Mouse (Mus musculus) erythroblast, embryonic 14.5 days (primary cell): ENCODE measurements around the gene Gps1. TPM values are rescaled to one million over a fixed set of nuclear protein-coding genes. Genes with fewer than 3 reads are reported as not detected.

Experiments used
- H3K27me3 ChIP-seq: 2 replicates; pipeline ENCODE4 v1.6.1; 2012; ENCODE audit warnings: inconsistent platforms; ENCODE audit not compliant: control insufficient read depth
- H3K36me3 ChIP-seq: 2 replicates; pipeline ENCODE4 v1.6.1; 2012; ENCODE audit warnings: mild to moderate bottlenecking, inconsistent platforms; ENCODE audit not compliant: control insufficient read depth
- H3K4me1 ChIP-seq: 2 replicates; pipeline ENCODE4 v1.6.1; 2012; ENCODE audit warnings: inconsistent platforms; ENCODE audit not compliant: control insufficient read depth
- H3K4me3 ChIP-seq: replicated peaks from 2 replicates; pipeline ENCODE3; 2012; ENCODE audit warnings: moderate library complexity, mild to moderate bottlenecking, inconsistent platforms
- H3K9me3 ChIP-seq: 2 replicates; pipeline ENCODE4 v1.6.1; 2012; ENCODE audit warnings: low read length, inconsistent platforms, mixed read lengths; ENCODE audit not compliant: control insufficient read depth
- GATA1 ChIP-seq: IDR thresholded peaks from 2 replicates; pipeline ENCODE4 v1.6.1; 2012; ENCODE audit warnings: low read length, inconsistent platforms, mixed read lengths
- TAL1 ChIP-seq: IDR thresholded peaks from 3 replicates; pipeline ENCODE4 v1.6.1; 2012; ENCODE audit warnings: low read length, inconsistent platforms, mixed read lengths
- polyA plus RNA-seq: library from polyadenylated mRNA; stranded (reverse); fragments of >175 nt; gene quantifications from 2 replicates; pipeline ENCODE4 v1.2.3, GENCODE M21; 2012

Gps1 gene
- polyA plus RNA-seq, 1 experiment: 3.1 TPM

DNA sequence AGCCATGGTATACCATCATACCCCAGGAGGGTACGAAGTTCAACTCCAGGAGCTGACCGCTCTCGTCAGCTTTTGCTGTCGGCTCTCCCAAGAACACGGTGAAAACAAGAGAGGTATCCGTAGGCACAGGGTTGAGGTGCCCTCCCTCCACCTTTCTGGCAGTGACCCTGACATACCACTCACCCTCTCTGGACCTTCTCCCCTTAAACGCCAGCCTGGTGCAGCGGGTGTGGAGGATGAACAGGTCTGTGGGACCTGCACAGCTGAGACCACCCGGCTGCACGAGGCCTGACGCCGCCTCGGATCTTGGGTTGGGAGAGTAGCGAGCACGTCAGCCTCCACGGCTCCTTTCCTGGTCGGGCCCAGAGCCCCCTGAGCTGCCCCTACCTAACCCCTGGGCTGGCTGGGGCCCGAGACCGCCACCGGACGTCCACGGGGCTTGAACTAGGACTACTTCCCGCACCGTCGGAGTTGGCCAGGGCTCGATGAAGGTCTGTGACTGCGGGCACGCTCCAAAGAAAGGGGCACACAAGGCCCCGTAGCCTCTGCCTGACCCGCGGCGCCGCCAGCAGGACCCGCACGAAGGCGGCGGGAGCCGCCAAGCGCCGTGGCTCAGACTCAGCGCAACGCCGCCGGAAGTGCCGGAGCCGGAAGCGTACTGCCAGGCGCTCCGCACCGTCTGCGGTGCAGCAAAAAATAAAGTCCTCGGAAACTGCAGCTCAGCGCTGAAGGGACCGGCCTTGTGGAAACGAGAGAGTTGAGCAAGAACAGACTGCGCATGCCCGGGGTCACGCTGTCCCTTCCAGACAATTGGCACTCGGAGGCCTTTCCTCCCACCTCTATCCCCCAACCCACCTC, 11.9 kb downstream of the Gps1 start, which contains the start of gene Dus1l:
Dus1l (minus strand) TSS at position 648 of the 858 bp plus-strand sequence.
- TF ChIP-seq GATA1 (no peak), TAL1 (no peak)
- peaks cover 42% of the 10 kb centered on the region for H3K4me1 ChIP-seq
- H3K9me3 ChIP-seq: no peaks in the 10 kb centered on the region
- H3K27me3 ChIP-seq: no peaks in the 10 kb centered on the region
- H3K36me3 ChIP-seq: peaks cover 43% of the 10 kb centered on the region
- peak within 1 kb of the TSS; percentile 66 for H3K4me3 ChIP-seq

DNA sequence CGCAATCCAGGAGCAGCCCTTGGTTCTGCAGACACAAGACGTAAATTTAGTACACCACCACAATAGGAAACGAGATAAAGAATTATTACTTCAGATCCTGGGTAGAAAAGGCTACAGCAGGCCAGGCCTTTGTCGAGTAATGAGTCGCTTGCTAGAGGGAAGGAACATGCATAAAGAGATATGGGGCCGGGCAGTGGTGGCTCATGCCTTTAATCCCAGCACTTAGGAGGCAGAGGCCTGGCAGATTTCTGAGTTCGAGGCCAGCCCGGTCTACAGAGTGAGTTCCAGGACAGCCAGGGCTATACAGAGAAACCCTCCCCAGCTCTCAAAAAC, 12.5 kb downstream of the Gps1 start:
- no peaks in the 10 kb centered on the region for H3K9me3 ChIP-seq
- no peaks in the 10 kb centered on the region for H3K27me3 ChIP-seq
- TF ChIP-seq GATA1 (no peak), TAL1 (no peak)
- peak overlapping the region; percentile 66 for H3K4me3 ChIP-seq
- H3K36me3 ChIP-seq: peaks cover 37% of the 10 kb centered on the region
- H3K4me1 ChIP-seq: peaks cover 42% of the 10 kb centered on the region

DNA sequence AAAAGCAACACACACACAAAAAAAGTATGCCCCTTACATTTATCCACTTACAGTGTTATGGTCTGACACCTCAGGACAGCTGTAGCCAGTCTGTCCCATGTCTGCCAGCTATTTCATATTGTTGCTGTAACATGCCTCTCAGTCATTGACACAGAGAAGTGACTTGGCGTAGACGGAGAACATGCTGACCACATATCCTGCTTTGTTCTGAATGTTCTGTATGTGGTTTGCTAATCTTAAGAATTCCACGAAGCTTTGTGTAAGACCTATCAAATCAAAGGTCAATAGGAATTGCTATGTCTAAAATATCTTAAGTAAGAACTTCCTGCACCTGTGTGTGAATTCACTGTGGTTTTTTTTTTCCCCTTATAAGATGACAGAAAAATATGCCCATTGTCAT, 14.2 kb downstream of the Gps1 start:
- no peak for TF ChIP-seq TAL1
- no peak for TF ChIP-seq GATA1
- no peaks in the 10 kb centered on the region for H3K9me3 ChIP-seq
- H3K27me3 ChIP-seq: no peaks in the 10 kb centered on the region
- peaks cover 21% of the 10 kb centered on the region for H3K36me3 ChIP-seq
- H3K4me3 ChIP-seq: no peak overlapping the region
- peaks cover 44% of the 10 kb centered on the region for H3K4me1 ChIP-seq

DNA sequence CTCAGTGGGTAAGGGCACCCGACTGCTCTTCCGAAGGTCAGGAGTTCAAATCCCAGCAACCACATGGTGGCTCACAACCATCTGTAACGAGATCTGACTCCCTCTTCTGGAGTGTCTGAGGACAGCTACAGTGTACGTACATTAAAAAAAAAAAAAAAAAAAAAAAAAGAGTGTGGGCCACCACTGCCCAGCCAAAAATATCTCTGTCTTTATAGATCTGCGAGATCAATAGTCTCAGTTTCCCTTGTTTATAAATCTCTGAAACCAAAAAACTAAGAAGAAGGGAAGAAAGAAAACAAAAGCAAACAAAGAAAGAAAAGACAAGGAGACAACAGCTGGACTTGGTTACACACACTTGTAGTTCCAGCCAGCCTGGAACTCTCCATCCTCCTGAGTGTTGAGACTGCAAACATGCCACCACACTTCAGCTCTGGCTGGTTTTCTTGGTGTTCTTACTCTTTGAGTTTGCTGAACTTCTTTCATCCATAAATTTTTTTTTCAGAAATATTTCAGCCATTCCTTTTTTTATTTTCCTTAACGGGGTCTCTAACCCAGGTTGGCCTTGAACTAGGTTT, 15.3 kb downstream of the Gps1 start:
- Histone ChIP-seq H3K27me3 (no peaks in the 10 kb centered on the region), H3K4me3 (no peak overlapping the region), H3K4me1 (peaks cover 36% of the 10 kb centered on the region)

DNA sequence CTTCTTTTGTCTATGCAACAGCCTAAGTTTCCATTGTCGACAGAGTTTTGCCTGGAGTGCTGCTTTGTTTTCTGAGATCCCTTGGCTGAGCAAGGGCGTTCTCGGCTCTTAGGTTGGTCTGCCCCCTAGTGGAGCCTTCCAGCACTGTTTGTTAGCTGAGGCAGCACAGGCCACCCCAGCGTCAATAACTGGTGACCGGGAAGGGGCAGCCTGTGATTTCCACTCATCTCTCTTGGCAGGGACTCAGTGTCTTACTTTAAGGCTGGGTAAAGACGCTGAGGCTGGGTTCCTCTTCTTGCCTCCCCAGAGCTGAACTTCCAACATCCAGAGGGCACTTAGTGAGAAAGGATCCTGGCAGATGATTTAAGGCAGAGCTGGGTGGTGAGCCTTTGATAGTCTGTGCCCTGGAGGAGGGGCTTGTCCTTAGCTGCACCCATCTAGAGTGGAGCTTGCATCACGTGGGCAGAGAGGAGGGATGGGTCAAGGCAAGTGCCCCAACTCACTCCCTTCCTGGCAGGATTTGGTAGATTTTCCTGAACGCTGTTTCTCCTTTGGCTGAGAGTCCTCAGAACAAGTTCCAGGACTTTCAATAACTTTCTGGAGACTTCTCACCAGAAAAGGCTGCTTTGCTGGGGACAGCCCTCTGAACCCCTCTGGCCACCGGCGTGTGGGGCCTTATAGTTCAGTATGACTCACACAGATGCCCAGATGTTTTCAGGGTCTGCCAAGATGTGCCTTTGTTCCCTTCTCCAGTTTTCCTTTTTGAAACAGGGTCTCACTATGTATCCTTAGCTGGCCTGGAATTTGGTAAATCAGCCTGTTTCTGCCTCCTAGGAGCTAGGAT, 16.2 kb downstream of the Gps1 start:
- Histone ChIP-seq H3K4me3 (no peak overlapping the region), H3K9me3 (no peaks in the 10 kb centered on the region), H3K36me3 (peaks cover under 1% of the 10 kb centered on the region), H3K4me1 (peaks cover 27% of the 10 kb centered on the region), H3K27me3 (no peaks in the 10 kb centered on the region)
- TF ChIP-seq GATA1 (no peak), TAL1 (no peak)

More for the DNA sequence above, 15.3 kb downstream of the Gps1 start:
- Histone ChIP-seq H3K36me3 (peaks cover 9% of the 10 kb centered on the region), H3K9me3 (no peaks in the 10 kb centered on the region)
- no peak for TF ChIP-seq GATA1
- TF ChIP-seq TAL1: no peak

DNA sequence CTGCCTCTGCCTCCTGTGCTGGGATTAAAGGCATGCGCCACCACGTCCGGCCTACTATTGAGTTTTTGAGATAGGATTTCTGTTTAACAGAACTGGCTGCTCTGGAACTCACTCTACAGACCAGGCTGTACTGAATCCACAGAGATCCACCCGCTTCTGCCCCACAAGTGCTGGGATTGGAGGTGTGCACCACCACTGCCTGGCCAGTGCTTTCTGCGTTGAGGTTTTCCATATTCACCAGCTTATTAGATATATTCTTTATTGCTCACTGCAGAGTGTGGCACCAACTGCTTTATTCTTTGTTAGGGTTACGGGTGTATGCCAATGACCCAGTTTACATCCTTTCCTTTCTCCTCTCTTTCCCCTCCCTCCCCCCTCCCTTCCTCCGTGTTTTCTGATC, 20.2 kb downstream of the Gps1 start:
- Histone ChIP-seq H3K4me3 (no peak overlapping the region), H3K27me3 (no peaks in the 10 kb centered on the region), H3K4me1 (peaks cover 12% of the 10 kb centered on the region), H3K36me3 (peaks cover 35% of the 10 kb centered on the region), H3K9me3 (no peaks in the 10 kb centered on the region)
- TF ChIP-seq TAL1 (no peak), GATA1 (no peak)

DNA sequence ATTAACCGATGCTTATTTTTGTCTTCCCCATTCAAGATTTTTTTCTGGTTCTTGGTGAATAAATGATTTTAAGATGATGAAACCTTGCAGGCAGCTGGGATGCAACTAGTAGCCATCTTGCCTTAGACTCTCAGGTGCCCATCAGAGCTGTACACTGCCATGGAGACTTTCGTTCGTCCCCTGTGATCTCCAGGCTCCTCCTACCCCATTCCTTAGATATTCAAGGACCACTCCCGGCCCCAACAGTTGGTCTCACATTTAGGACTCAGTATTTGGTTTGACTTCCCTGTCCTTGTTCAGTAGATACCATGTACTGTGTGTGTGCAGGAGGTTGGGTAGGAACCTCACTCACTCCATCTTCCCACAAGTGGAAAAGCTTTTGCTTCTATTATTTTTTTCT, 20.7 kb downstream of the Gps1 start:
- Histone ChIP-seq H3K27me3 (no peaks in the 10 kb centered on the region), H3K9me3 (no peaks in the 10 kb centered on the region), H3K36me3 (peaks cover 40% of the 10 kb centered on the region), H3K4me1 (peaks cover 10% of the 10 kb centered on the region), H3K4me3 (no peak overlapping the region)
- TF ChIP-seq GATA1 (no peak), TAL1 (no peak)

DNA sequence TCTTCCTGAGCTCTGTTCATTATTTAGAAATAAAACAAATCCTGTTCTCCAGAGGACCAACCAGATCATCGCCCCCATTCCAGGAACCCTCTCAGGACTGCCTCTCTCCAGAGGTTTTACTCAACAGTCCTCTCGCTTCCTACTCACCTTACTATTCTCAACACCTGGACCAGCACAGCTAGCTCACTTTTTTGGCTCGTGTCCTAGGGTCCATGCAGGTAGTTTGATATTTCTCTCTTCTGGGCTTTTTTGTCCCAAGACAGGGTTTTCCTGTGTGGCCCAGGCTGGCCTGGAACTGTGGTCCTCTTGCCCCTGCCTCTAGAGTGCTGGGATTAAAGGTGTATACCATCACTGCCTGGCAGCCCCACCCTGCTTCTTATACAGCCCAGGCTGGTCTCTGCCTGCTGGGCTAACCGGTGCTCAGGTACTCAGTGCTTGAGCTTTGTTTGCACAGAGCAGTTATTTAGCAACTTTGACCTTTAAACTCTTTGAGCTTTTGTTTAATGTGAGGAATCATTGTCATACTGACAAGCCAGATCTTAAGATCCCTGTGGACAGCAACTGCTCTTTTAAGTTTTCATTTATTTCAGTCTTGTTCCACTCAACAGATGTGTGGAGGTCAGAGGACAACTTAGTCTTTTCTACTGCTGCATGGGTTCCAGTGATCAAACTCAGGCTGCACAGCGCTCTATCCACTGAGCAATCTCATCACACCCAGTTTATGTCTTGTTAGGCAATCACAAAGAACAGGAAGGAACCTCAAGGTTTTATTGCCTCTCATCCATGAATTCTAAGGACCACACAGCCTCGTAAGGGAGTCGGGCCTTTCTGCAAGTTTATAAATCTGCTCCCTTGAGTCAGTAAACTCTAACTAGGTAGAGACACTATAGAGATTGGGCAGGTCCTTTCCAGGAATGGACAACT, 21.6 kb downstream of the Gps1 start:
- no peaks in the 10 kb centered on the region for H3K27me3 ChIP-seq
- no peak overlapping the region for H3K4me3 ChIP-seq
- H3K9me3 ChIP-seq: no peaks in the 10 kb centered on the region
- peaks cover 2% of the 10 kb centered on the region for H3K4me1 ChIP-seq
- H3K36me3 ChIP-seq: peaks cover 49% of the 10 kb centered on the region
- TF ChIP-seq TAL1 (no peak), GATA1 (no peak)
